Mouse (Mus musculus): ENCODE measurements around the gene Gm9887.

Gene Gm9887

GRCm38 (mm10) chr12:69356546-69357299 is 15.5 kb downstream of the Gm9887 start, which contains the start of gene Nemf:
Gene Nemf (minus strand): TSS chr12:69357165.
- DNase-seq = peak; percentile 61 to 73

DNA sequence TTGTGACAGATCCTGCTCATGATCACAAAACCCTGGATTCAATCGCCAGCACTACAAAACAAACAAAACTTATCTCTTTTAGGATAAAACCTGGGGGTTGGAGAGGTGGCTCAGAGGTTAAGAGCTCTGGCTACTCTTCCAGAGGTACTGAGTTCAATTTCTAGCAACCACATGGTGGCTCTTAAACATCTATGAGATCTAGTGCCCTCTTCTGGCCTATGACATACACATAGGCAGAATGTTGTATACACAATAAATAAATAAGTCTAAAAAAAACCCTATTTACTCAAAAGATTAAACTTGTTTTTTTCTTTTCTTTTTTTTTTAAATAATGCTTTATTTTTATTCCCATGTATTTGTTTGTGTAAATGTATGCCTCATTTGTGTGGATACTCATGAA is 20.6 kb downstream of the Gm9887 start:
- no peak for DNase-seq

DNA sequence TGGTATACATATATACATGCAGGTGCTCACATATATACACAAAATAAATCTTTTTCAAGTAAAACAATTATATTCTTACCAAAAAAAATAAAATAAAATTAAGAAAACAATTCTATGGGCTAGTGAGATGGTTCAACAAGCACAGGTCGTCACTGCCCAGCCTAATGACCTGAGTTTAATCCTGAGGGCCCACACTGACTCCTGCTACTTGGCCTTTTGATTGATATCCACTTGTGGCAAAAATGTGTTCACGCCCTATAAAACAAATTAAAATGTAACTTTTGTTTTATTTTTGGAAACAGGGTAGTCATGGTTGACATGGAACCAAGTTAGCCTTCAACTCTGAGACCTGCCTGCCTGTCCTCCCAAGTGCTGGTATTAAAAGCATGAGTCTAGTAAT is 22.3 kb downstream of the Gm9887 start:
- no peak for DNase-seq

DNA sequence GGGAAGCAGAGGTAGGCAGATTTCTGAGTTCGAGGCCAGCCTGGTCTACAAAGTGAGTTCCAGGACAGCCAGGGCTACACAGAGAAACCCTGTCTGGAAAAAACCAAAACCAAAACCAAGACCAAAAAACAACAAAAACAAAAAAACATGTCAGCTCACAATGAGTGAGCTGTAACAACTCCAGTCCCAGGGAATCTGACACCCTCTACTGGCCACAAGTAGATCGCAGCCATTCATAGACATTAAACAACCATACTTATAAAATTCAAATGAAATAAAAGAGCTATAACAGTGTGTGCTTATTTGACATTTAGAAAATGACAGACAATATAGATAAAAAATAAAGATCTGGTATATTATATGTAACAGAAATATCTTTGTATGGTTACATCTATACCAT is 38.7 kb downstream of the Gm9887 start:
- no peak for DNase-seq

DNA sequence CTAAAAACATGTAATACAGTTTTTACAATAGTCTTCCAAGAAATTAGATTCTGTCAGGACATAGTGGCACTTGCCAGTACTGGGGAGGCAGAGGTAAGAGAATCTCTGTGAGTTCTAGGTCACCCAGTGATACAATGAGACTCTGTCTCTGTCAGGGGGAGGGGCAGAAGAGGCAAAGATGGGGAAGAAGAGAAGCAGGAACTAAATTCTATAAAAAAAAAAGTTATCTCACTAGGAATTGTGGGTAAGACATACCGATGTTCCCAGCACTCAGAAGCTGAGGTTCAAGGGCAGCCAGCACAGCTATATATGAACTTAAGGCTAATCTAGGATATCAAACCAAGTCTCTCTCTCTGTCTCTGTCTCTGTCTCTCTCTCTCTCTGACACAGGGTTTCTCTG is 40.1 kb downstream of the Gm9887 start:
- no peak for DNase-seq

- no peak for DNase-seq
Measured at GRCm38 (mm10) chr12:69331187-69331586, 41.1 kb downstream of the Gm9887 start.
